Mouse (Mus musculus) liver, embryonic 12.5 days (tissue): ENCODE results near the gene Gm21764. TPM values are rescaled to one million over a fixed set of nuclear protein-coding genes. Genes with fewer than 3 reads are reported as not detected.
"Not testable (repeated sequence)": the region's sequence is repeated elsewhere in the genome, so short reads cannot be mapped to it uniquely, and the experiment has no call there.

Source experiments
- ATAC-seq: fragments of 200-750 bp; cut with Nextera tagmentation; 2 replicates; pipeline ENCODE4 v1.8.0; 2017; ENCODE audit warnings: moderate number of reproducible peaks, mild to moderate bottlenecking, moderate library complexity
- H3K27ac ChIP-seq: fragments of 300-500 bp; sonication (generic); 2 replicates; pipeline ENCODE4 v1.5.1; 2016; ENCODE audit warnings: mild to moderate bottlenecking
- H3K27me3 ChIP-seq: fragments of 300-500 bp; sonication (generic); replicated peaks from 2 replicates; pipeline ENCODE4 v1.6.1; 2016; ENCODE audit warnings: mild to moderate bottlenecking, moderate library complexity
- H3K36me3 ChIP-seq: fragments of 300-500 bp; sonication (generic); 2 replicates; pipeline ENCODE4 v1.6.1; 2016; ENCODE audit warnings: mild to moderate bottlenecking, moderate library complexity
- H3K4me1 ChIP-seq: fragments of 300-500 bp; sonication (generic); 2 replicates; pipeline ENCODE4 v1.6.1; 2016
- H3K4me2 ChIP-seq: fragments of 300-500 bp; sonication (generic); 2 replicates; pipeline ENCODE4 v1.6.1; 2016; ENCODE audit warnings: mild to moderate bottlenecking, moderate library complexity
- H3K4me3 ChIP-seq: fragments of 300-500 bp; sonication (generic); 2 replicates; pipeline ENCODE4 v1.5.1; 2016; ENCODE audit warnings: mild to moderate bottlenecking, moderate library complexity
- H3K9ac ChIP-seq: fragments of 300-500 bp; sonication (generic); 2 replicates; pipeline ENCODE4 v1.6.1; 2016; ENCODE audit warnings: mild to moderate bottlenecking, moderate library complexity
- H3K9me3 ChIP-seq: fragments of 300-500 bp; sonication (generic); replicated peaks from 2 replicates; pipeline ENCODE4 v1.6.1; 2016; ENCODE audit warnings: mild to moderate bottlenecking, moderate library complexity
- WGBS: fragments of 180-500 bp; shearing (Covaris S2); methylation state at CpG from one replicate; pipeline ENCODE4 v1.1.7; 2016; ENCODE audit not compliant: insufficient replicate concordance; 5-methylcytosine and 5-hydroxymethylcytosine counted together
- polyA plus RNA-seq: library from polyadenylated mRNA; unstranded; fragments of >200 nt; fragmentation: Nextera tagmentation; extraction: Ambion mirVana; gene quantifications from 2 replicates; pipeline ENCODE4 v1.2.1, GENCODE M21; 2016

Gm21764 gene
- not detected in 2 replicates for polyA plus RNA-seq

GRCm38 (mm10) chrY:18061712-18062111, at the start of gene Gm21764:
Gene Gm21764 (minus strand): TSS chrY:18061812.
- not testable (repeated sequence) for H3K27ac ChIP-seq, H3K27me3 ChIP-seq, H3K36me3 ChIP-seq, H3K4me3 ChIP-seq, H3K4me1 ChIP-seq, ATAC-seq, H3K4me2 ChIP-seq, H3K9me3 ChIP-seq, H3K9ac ChIP-seq
- no CpG with 5 or more reads among the region's 3 CpGs for WGBS

- H3K36me3 ChIP-seq, H3K4me2 ChIP-seq, H3K27me3 ChIP-seq, H3K27ac ChIP-seq, H3K9ac ChIP-seq, H3K4me1 ChIP-seq, H3K9me3 ChIP-seq, H3K4me3 ChIP-seq, ATAC-seq: not testable (repeated sequence)
Measured at GRCm38 (mm10) chrY:18088816-18089215, 27.2 kb upstream of the Gm21764 start, which contains the start of gene Ssty1. Gene Ssty1 (plus strand): TSS chrY:18089116.

Other genes starting within 250 kb of the Gm21764 start
- gene Gm21904, start 215.5 kb downstream of the Gm21764 start, polyA plus RNA-seq, result not detected in 2 replicates
- not detected in 2 replicates for gene Gm20772, start 187.1 kb downstream of the Gm21764 start, polyA plus RNA-seq
- not detected in 2 replicates for gene Gm20831, start 187.1 kb downstream of the Gm21764 start, polyA plus RNA-seq
- not detected in 2 replicates for gene Srsy, start 124.5 kb downstream of the Gm21764 start, polyA plus RNA-seq
- not detected in 2 replicates for gene Ssty1, start 27.3 kb upstream of the Gm21764 start, polyA plus RNA-seq